Mouse (Mus musculus) v-Abl transformed pro-B cells (cell line): ENCODE measurements around the gene Rpp38.

Experiments used
- in situ Hi-C, 2 experiments: fragments of 400-800 bp; cut with MboI; formaldehyde crosslinking; loops; one replicate each; pipeline ENCODE4 v1.15.1; 2025; ENCODE audit not compliant: unreplicated experiment in 2 of 2

Rpp38 gene

DNA sequence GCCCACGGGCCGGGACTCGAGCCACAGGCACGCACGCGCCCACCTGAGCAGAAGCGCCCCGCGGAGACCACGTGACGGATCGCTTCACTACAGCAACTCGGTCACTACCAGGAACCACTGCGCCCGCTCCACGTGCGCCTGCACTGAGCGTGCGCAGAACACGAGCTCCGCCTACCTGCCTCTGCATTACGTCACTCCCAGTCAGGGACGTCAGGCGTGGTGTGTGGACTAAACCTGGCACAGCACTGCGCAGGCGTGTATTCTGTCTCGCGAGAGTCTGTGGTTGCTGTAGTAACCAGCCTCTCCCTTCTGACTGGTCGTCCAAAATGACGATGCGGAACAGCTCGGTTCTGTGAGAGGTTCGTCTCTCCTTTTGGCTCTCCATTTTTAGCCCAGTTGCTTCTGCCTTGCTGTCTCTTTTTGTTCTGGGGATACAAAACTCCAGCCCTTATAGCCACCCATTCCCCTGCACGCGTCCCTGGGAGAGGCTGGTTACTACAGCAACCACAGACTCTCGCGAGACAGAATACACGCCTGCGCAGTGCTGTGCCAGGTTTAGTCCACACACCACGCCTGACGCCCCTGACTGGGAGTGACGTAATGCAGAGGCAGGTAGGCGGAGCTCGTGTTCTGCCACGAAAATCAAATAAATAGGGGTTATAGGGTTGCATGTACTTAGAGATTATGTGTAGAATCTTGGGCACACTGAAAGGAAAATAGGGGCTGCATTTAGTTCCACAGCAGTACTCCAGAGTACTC is at the start of gene Rpp38:
Gene Rpp38 (minus strand): TSS at position 160 of the 759 bp plus-strand sequence.
- in situ Hi-C loops, result loop anchor here (5.0 to 25.0 kb wide), 4 partner anchors 90 to 1305 kb away; partner anchors contain the start of genes Cdnf (in 2 of the 2), Gm45902 (in 2 of the 2), Hspa14 (in 2 of the 2) and Dclre1c (in 1 of the 2)

DNA sequence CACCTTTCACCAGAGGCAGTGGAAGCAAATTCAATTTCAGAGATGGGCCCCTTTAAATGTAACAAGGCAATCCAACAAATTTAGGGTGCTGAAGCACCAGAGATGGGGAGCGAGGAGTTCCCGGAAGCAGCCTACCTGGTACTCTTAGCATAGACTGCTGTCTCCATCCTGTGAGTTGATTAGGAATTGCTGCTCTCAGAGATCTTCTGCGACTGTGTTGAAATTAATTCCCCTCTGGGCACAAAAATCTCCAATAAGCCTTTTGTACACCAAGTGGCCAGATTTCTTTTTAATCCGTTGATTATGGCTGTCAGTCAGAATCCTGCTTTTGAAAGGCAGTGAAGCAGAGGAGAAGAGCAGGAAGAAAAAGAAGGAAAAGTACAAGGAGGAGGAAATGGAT is 32.7 kb upstream of the Rpp38 start:
- in situ Hi-C loops, result no loop called here

DNA sequence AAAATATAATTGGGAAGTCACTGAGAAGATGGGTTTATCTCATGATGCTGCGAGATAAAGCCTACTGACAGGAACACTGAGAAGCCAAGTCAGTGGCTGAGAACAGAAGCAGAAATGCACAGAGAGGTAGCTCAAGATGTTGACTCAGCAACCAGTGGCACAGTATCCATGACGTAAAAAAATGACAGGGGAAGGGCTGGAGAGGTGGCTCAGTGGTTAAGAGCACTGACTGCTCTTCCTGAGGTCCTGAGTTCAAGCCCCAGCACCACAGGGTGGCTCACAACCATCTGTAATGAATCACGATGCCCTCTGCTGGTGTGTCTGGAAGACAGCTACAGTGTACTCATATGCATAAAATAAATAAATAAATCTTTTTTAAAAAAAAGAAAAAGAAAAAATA is 28.6 kb upstream of the Rpp38 start:
- in situ Hi-C loops, result no loop called here

DNA sequence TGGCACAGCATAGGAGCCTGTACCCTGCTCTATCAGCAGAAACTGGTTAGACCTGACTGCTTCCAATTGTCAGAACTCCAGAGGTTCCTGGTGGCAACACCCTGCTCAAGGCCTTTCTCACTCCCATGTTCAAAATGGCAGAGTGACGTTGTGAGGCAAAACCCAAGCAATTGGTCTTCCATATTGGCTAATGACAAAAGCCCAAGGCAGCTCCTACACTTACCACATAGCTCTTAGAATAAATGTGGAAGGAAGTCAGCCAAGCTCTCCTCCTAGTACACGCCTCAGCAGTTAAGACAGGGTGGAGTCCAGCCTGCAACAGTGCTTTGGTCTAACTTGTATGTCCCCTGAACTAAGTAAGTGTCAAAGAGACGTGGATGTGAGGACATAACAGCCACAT is 25.4 kb upstream of the Rpp38 start:
- in situ Hi-C loops, result no loop called here

DNA sequence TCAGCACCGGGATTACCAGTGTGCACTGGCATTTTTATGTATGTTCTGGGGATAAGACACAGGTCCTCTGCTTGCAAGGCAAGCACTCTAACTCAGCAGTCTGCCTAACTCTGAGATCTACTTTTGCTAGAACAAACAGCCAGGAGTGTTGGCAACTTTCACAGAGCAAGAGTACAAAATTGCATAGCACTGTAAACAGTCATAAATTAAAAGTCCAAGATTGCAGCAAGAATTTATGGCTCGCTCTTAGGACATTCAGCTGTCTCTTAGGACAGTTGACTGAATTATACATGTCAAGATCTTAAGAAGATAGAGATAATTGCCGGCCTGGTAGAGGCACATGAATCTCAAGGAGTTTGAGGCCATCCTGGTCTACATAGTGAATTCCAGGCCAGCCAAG is 23.9 kb upstream of the Rpp38 start:
- in situ Hi-C loops, result no loop called here

DNA sequence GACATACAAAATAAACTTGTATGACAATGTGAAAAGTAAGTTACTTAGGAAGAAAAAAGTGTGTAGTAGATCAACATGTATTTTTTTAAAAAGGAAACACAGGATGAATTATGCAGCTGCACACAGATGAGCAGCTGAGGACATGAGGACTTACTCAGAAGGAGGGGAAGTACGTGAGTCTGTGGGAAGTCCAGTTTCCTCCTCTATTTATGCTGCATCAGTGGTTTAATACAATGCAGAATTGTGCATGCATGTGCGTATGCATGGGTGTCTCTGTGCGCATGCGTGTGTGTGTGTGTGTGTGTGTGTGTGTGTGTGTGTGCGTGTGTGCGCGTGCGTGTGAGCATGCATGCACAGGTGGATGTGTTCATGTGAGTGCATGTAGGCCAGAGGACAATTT is 23.4 kb upstream of the Rpp38 start:
- in situ Hi-C loops, result no loop called here

DNA sequence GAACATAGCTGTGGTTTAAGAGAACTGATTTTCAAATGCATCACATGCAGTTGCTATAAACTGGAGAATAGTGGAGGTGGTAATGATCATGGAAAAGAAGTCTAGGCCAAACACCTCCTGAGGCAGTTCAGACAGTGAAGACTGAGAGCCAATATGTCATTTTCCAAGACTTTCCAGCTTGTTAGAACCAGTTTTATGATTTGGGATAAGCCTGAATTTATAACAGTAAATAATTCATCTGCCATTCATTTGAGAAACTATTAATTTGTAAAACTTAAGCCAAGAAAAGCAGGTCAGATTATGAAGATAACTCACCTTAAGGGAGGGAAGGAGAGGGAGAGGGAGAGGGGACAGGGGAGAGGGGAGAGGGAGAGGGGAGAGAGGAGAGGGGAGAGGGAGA is 20.7 kb upstream of the Rpp38 start:
- in situ Hi-C loops, result no loop called here

DNA sequence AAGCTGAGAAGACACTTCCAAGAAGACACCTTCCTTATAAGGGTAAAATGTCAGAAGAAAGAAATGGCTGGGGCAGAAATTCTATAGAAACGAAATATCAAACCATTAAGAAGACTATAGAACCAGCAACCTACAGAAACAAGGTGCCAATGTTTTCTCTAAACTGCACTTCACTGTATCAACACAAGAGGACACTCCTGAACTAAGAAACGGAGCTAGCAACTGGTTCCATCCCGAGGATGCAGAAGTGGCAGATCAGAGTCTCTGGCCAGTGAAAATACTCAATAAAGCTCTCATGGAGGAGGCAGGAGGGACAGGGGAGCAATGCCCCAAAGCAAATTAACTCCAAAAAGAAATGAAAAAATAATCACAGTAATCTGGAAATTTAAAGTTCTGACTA is 16.5 kb upstream of the Rpp38 start:
- in situ Hi-C loops, result loop anchor here (5.0 to 25.0 kb wide), 7 partner anchors 163 to 1526 kb away; partner anchors contain the start of genes Cdnf (in 1 of the 2), Gm45902 (in 1 of the 2) and Hspa14 (in 1 of the 2)

DNA sequence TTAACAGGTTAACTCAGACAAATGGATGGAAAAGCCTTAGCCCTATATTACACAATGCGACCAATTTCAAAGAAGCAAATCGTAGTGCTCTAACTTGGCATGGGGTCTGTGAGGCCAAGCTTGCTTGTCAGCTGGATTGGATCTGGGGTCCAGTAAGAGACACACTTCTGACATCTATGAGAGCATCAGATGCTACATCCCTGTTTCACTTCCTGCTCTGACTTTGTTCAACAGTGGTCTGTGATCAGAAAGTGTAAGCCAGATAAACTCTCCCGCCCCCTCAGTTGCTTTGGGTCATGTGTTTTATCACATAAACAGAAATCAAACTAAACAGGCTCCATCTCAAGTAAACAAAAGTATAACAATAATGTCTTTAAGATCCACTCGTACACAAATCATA is 16.0 kb upstream of the Rpp38 start:
- in situ Hi-C loops, result loop anchor here (5.0 to 25.0 kb wide), 7 partner anchors 164 to 1526 kb away; partner anchors contain the start of genes Cdnf (in 1 of the 2), Gm45902 (in 1 of the 2) and Hspa14 (in 1 of the 2)

DNA sequence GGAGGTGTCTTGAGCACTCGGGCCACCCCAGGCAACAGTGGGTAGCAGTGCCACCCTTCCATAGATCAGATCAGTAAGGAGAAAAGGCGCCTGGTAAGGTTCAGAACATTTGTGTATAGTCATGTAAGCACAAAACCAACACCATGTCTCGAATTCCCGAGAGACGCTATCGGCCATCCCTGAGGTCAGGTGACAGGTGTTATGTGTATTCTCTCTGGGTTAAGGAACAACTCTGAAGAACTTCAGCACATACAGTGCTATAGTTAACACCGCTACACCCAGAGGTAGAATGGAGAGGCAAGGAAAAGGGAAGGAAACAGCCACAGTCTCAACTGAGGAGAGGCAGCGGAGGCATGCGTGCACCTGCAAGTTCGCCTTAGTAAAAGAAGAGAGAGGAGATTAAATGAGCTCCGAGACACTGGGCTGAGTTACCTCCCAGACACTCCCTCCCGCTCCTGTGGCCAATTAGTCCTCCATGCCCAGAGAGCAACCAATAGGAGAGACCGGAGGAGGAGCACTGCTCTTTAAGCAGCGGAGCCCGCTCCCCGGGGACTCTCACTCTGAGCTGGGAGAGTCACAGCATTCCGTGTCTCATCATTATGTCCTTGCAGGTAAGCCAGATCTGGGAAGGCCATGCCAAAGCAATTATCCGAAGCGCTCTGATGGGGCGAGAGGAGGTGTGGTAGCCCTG is 3.3 kb upstream of the Rpp38 start, which contains the start of gene Acbd7:
Gene Acbd7 (plus strand): TSS at position 558 of the 691 bp plus-strand sequence.
- in situ Hi-C loops, result loop anchor here (5.0 to 25.0 kb wide), 4 partner anchors 87 to 1302 kb away; partner anchors contain the start of genes Cdnf (in 2 of the 2), Gm45902 (in 2 of the 2), Hspa14 (in 2 of the 2) and Dclre1c (in 1 of the 2)

DNA sequence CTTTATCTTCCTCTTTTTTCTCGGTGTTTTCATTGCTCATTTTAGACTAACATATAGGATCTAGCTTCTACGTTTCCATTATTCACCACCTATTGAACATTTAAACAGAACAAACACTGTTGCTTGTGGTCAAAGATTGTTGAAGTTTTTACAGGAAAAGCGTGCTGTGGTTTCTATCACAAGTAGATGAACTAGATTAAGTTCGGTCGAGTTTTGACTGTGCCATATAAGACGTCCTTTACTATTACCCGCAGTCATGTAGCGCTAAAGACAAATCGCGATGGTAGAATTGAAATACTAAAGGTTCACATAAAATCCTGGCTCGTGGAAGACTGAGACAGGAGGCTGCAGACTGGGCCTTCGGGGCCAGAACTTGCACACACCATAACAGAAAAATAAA is 1.3 kb upstream of the Rpp38 start:
- in situ Hi-C loops, result loop anchor here (5.0 to 25.0 kb wide), 4 partner anchors 89 to 1304 kb away; partner anchors contain the start of genes Cdnf (in 2 of the 2), Gm45902 (in 2 of the 2), Hspa14 (in 2 of the 2) and Dclre1c (in 1 of the 2)

DNA sequence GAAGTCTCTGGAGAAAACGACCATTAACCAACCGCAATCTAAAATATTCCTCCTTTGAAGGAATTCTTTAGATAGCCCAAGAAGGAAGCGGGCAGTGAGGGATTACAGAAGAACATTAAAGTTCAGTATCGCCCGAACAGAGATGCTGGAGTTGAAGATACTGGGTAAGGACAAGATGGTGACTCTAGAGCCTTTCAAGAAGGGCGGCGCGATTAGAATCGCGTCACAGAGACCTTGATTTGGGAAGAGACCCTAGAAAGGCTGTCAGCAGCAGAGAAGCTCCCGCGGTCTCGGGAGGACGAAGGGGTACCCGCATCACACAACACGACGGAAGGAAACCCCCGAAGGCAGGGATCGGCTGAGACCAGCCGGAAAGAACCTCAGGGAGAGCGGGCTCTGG is 387 bp downstream of the Rpp38 start:
- in situ Hi-C loops, result loop anchor here (5.0 to 25.0 kb wide), 4 partner anchors 90 to 1305 kb away; partner anchors contain the start of genes Cdnf (in 2 of the 2), Gm45902 (in 2 of the 2), Hspa14 (in 2 of the 2) and Dclre1c (in 1 of the 2)

DNA sequence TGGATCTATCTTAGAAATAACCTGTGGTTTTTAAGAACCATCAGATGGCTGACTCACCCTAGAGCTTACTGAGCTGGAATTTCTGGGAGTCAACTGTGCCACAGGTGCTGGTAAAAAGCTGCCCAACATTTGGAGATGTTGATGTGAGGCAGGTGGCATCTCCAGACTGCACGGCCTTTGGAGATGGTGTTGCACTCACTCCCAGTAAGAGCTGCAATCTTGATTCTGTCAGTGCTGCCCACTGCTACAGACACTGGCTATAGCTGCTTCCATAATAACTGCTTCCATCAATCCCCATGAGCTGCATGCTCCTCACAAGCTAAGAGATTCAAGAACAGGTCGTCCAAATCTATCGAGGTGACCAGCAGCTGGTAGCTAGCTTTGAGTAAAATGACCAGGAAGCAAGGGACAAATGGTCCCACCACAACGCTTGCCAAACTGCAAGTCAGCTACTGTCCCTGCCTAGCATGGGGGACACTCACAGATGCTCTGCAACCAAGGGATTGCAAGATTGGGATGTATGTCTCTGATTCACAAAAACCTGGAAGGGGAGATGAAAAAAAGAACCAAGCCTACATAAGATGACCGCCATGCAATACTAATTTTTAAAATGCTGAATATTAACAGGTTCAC is 1.3 kb downstream of the Rpp38 start:
- in situ Hi-C loops, result loop anchor here (5.0 to 25.0 kb wide), 4 partner anchors 91 to 1306 kb away; partner anchors contain the start of genes Cdnf (in 2 of the 2), Gm45902 (in 2 of the 2), Hspa14 (in 2 of the 2) and Dclre1c (in 1 of the 2)

DNA sequence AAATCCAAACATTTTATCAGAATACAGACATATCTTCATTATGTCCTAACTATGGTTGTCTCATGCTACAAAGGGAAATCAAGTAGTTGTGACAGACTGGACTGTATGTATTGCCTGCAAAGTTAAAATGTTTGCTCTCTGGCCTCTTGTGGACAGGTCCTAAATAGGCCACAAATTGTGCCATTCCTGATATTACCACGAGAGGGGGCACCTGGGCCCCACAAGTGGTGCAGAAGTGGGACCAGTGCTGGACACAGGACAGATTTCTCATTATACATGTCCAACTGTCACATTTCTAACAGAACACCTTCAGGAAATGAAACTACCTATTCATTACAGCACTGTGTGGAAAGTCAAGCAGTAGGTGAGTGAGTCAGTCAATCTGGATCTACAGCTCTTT is 5.1 kb downstream of the Rpp38 start:
- in situ Hi-C loops, result loop anchor here (5.0 to 25.0 kb wide), 3 partner anchors 35 to 1310 kb away; partner anchors contain the start of genes Cdnf (in 1 of the 2), Gm45902 (in 1 of the 2) and Hspa14 (in 1 of the 2)

DNA sequence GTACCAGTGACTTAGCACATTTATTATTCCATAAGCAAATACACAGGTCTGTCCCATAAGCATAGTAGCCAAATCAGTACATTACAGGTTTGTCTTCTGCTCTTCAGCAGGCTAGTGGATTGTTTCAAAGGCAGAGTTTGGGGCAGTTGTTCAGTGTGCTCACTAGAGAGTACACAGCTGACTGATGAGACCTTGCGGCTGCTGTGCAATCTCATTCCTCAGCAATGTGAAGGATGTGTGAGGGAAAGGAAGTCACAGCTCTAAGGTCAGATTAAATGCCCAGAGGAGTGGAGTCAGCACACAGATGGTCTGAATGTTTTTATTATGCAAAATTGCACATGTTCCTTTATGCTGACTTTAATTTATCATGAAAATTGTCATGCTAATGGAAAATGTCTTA is 5.9 kb downstream of the Rpp38 start:
- in situ Hi-C loops, result loop anchor here (5.0 to 25.0 kb wide), 3 partner anchors 34 to 1311 kb away; partner anchors contain the start of genes Cdnf (in 1 of the 2), Gm45902 (in 1 of the 2) and Hspa14 (in 1 of the 2)

DNA sequence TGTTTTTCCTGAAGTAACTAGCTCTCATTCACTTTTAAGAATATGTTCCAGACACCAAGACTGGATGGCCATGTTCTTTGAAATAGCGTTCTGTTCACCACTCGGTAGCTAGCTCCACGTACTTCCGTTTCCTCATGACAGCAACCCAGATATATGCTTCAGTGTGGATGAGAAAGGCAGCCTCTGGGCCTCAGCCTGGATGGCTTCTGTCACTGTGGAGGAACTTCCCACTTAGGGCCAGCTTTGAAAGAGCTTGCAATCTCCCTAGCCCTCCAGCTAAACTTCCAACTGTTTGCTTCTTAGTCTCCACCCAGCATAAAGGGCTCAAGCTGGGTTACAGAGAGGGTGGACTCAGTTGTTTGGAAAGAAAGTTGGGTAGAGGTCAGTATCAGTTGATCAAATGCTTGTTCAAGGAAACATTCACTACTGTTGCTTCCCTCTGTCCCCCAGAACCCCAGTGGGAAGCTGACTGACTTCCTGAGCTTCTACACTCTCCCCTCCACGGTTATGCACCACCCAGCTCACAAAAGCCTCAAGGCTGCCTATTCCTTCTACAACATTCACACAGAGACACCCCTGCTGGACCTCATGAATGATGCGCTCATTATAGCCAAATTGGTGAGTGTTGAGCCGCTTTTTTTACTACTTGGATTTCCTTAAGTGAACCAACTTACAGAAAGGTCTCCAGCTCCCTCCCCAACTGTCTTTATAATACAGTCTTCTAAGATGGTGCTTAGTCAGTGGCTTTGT is 7.9 kb downstream of the Rpp38 start:
- in situ Hi-C loops, result loop anchor here (5.0 to 25.0 kb wide), 3 partner anchors 32 to 1313 kb away; partner anchors contain the start of genes Cdnf (in 1 of the 2), Gm45902 (in 1 of the 2) and Hspa14 (in 1 of the 2)

DNA sequence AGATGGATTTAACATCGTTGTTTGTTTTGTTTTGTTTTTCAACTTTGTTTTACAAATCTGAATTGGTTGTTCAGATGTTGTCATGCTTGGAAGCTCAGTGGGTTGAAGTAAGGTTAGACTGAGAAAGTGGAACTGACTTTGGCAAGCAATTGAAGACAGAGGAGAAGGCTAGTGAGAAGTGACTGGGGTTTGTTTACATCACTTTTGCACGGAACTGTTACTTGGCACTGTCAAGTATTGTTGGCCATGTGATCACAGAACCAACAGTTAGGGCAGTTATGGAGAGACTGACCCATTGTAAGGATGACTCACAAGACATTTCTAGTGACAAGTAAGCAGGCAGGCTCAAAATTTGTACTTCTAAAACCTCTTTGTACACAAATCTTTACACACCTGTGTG is 9.3 kb downstream of the Rpp38 start:
- in situ Hi-C loops, result no loop called here

DNA sequence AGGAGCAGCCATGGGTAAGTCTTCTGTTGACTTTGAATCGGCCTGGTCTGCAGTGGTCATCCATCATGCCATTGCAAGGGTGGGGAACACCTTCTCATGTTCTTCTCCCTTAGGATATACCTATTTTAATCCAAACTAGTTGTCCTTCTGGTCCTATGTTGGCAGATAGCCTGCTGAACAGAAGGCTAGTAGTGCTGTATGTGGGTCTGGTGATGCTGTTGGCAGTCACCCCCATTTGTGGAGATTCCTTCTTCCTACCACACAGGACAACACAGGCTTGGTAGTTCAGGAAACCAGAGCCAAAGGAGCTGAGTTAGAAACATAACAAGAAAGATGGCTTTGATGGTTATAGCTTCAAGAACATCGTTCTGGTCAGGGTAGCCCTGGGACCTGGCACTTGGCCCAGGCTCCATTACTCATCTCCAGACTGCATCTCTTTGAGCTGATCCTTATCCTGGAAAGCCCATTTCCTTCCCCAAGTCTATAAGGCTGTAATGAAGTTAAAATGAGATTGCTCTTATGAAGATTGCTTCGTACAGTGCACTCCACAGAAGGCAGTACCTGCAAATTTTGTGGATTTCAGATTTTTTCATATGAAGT is 26.9 kb downstream of the Rpp38 start:
- in situ Hi-C loops, result no loop called here

DNA sequence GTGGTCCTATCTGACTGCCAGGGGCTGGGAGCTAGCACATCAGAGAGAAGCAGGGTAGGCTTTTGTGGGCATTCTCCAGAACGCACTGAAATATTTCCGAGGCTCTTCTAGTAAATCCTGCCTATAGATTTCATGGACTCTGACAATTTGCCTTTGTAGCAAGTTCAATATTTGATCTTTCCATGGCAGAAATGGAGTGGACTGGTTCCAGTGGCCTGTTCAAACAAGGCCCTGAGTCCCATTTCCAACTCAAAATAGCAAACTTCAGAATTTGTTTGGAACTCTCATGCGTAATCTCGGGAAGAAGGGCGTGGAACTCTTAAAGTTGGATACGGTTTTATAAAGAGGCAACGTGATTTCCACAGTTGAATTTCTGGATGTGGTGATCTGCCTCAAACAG is 36.6 kb downstream of the Rpp38 start:
- in situ Hi-C loops, result no loop called here
